Mouse (Mus musculus) ZHBTc4 (cell line): ENCODE data around the gene Ociad1.
"Not testable (repeated sequence)": the region's sequence is repeated elsewhere in the genome, so short reads cannot be mapped to it uniquely, and the experiment has no call there.

ENCODE experiments used
- DNase-seq: peaks from one replicate; pipeline ENCODE4 v3.0.0-alpha.2; 2011; ENCODE audit warnings: low read depth, low spot score

Gene Ociad1

DNA sequence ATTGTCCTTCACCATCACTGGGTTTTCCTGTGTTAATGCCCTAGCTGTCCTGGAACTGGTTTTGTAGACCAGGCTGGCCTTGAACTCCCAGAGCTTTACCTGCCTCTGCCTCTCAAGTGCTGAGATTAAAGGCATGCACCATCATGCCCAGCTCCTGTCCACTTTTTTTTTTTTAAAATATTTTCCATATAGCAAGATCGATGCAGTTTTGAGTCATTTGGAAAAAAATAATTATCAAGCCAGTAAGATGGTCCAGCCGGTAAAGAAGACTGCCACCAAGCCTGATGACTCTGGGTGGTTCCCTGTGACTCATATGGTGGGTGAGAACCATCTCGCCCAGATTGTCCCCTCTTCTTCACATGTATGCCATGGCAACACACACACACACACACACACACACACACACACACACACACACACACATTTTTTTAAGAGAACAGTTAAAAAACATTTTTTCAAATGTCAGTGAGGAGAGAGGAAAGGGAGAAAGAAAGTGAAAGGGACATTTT is 7.1 kb upstream of the Ociad1 start:
- no peak for DNase-seq

GRCm38 (mm10) chr5:73286603-73287002 is 6.0 kb upstream of the Ociad1 start:
- DNase-seq = no peak

DNA sequence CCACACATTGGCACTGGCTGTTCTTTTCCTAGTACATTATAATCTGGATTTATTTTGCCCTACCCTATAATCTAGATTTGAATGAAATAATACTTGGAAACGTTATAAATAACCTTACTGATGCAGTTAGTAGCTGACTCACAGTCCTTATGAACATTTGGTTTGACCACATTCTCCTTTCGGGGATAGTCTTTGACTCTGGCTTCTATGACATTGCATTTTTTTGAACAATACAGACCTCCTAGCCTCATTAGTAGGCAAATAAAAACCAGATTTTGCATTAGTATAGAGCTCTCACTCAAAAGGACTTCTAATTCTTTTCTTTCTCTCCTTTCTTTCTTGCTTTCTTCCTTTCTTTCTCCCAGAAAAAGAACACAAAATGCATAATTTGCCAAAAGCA is 2.7 kb upstream of the Ociad1 start:
- no peak for DNase-seq

DNA sequence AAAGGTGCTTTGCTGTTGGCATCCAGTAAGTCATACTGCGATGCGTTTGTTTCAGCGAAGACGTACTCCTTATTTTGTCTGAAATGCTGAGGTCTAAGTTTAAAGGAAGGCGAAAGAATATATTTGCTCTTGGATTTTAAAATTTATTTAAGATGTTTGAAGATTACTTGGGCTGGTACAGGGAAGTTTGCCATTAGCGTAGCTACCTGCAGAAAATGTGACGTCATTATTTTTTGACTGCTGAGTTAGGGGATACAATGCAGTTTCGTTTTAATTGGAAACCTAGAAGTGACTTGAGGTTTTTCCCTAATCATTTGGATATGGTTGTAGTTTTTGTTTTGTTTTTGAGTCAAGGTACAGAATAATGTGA is 859 bp downstream of the Ociad1 start:
- DNase-seq = no peak

GRCm38 (mm10) chr5:73295016-73295415 is 2.4 kb downstream of the Ociad1 start:
- no peak for DNase-seq

DNA sequence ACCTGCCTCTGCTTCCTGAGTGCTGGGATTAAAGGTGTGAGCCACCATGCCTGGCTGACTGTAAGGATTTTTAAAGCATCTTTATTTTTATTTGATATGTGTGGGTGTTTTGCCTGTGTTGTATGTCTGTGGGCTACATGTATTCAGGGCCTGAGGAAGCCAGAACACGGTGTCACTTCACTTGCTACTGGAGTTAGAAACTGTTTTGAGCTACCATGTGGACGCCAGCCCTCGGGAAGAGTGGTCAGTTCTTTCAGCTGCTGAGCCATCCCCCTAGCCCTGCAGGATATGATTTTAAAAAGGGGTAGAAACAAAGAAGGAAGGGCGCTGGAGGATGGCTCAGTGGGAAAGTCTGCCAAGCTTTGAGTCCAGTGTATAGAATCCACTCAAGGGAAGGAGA is 3.3 kb downstream of the Ociad1 start:
- DNase-seq = no peak

GRCm38 (mm10) chr5:73301601-73302307 is 9.2 kb downstream of the Ociad1 start:
- no peak for DNase-seq

GRCm38 (mm10) chr5:73304507-73304906 is 11.9 kb downstream of the Ociad1 start:
- DNase-seq = no peak

DNA sequence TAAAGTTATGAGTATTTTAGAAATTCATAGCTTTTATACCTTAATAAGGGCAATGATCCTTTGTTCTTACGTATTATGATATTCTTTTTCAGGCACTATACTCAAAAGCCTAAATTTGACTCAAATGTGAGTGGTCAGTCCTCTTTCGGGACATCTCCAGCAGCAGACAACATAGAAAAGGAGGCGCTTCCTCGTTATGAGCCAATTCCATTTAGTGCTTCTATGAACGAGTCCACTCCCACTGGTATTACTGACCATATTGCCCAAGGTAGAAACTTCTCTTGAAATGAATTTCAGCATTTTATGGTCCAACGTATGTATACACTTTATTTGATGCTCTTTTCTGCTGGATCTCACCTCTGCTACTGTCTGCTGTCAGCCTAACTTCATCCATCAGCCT is 13.9 kb downstream of the Ociad1 start:
- no peak for DNase-seq

DNA sequence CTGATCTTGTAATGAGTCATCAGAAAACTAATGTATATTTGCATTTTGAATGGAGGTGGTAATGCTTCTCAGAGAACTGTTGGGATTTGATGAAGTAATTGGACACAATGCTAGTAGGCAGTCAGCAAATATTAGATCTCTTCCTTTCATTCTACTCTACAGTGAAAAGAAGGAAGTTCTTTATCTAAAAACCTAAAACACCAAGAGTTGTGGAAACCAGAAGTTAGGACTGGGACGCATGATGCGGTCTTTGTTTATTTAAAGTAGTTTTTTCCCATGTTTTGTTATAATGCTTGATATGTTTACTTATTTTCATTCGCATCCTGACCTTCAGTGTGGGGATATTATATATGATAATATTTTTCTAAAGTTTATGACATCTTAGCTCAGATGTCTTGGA is 14.7 kb downstream of the Ociad1 start:
- DNase-seq = no peak

DNA sequence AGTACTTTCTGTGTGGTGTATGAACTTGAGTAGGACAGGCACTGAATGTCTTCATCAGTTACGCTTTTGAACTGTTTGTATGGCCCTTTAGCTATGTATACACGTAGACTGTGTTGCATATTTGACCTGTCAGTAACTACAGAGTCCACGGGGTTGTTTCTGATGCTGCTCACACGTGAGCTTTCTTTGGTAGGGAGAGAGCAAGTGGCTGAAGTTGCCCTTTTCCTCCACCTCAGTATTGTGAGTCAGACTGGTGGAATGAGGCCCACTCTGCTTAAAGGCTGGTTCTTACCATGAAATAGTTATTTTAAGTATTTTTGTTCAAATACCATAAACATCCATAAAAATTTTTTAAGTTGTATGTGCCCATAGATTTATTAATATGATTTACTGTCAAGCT is 16.9 kb downstream of the Ociad1 start:
- DNase-seq = no peak

DNA sequence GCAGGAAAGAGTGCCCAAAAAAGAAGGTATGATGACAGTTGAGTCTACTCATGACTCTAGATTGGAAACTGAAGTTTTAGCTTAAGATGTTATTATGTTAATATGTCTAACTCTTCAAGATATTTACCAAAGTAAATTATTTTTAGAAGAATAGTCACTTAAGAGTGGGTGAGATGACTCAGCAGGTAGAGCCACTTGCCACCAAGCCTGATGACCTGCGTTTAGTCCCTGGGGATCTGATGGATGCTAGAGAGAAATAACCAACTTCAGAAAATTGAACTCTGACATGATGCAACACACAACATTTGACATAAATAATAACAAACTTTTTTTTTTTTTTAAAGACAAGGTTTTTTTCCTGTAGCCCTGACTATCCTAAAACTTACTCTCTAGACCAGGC is 17.8 kb downstream of the Ociad1 start:
- DNase-seq = no peak

GRCm38 (mm10) chr5:73311458-73311857 is 18.9 kb downstream of the Ociad1 start:
- no peak for DNase-seq

DNA sequence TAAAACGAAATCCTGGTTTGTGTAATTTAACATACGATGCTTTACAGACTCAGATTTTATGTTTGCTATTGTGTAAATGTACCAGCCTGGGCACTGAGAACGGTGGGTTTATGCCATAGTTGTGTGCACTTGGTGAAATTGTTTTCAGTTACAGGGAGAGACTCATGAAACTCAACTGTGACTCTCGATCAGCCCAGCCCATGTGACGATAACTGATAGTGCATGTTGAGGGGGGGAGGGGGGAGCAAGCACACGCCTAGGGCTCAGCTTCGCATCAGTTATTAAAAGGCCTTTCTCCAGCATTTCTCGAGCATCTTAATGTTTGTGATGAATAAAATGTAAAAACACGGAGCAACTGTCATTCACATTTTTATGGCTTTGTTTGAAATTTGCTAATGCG is 21.0 kb downstream of the Ociad1 start:
- no peak for DNase-seq

DNA sequence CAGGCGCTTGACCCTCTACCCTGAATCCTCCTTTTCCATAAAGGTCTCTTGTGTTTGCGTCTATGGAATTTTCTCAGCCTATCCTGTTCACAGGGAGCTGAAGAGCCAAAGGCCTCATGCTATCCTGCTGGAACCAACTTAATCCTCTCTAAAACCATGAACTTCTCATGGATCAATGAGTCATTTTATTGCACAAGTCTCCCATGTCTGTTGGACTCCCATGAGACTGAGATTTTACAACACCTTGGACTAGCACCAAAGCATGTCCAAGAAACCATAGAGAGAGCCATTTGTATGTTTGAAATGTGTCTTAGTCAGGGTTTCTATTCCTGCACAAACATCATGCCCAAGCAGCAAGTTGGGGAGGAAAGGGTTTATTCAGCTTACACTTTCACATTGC is 22.1 kb downstream of the Ociad1 start:
- DNase-seq = no peak

DNA sequence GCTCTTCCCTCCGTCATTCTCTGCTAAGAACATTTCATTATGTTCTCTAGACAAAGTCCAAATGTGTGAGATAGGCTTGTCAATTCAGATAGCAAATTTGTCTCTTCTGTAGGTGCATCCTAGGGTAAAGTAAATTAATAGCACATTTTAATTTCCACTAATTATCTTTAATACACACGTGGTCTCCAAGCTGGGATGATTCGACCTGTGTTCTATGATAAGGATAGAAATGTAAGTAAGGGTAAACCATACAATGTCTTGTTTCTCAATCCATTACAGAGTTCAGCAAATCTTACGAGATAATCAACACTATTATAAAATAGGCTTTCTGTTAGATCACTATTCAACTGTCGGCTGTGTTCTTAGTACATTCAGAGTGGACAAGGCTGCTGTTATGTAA is 26.7 kb downstream of the Ociad1 start:
- no peak for DNase-seq

- not testable (repeated sequence) for DNase-seq
These were observed 30.1 kb downstream of the Ociad1 start for GRCm38 (mm10) chr5:73322684-73323083.

DNA sequence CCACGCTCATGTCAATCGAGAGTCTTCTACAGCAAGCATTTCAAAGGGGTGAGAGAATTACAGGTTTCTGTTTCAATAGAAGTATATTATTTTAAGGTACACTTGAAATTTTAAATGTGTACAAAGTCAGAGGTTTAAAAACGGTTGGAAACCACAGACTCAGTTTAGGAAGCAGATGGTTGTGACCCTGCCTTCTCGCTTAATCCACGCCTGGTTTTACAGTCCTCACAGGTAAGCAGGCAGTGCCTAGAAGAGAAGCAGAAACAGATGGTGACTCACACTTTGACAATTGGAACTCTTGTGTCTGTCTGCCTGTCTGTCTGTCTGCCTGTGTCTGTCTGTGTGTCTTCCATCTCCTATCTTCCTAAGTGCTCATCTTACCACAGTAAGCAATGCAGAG is 31.0 kb downstream of the Ociad1 start:
- DNase-seq = no peak

- no peak for DNase-seq
These were observed 32.1 kb downstream of the Ociad1 start for GRCm38 (mm10) chr5:73324526-73325170.

- no peak for DNase-seq
These were observed 38.4 kb downstream of the Ociad1 start for GRCm38 (mm10) chr5:73331002-73331401.

GRCm38 (mm10) chr5:73336448-73336847 is 43.9 kb downstream of the Ociad1 start:
- DNase-seq = no peak

DNA sequence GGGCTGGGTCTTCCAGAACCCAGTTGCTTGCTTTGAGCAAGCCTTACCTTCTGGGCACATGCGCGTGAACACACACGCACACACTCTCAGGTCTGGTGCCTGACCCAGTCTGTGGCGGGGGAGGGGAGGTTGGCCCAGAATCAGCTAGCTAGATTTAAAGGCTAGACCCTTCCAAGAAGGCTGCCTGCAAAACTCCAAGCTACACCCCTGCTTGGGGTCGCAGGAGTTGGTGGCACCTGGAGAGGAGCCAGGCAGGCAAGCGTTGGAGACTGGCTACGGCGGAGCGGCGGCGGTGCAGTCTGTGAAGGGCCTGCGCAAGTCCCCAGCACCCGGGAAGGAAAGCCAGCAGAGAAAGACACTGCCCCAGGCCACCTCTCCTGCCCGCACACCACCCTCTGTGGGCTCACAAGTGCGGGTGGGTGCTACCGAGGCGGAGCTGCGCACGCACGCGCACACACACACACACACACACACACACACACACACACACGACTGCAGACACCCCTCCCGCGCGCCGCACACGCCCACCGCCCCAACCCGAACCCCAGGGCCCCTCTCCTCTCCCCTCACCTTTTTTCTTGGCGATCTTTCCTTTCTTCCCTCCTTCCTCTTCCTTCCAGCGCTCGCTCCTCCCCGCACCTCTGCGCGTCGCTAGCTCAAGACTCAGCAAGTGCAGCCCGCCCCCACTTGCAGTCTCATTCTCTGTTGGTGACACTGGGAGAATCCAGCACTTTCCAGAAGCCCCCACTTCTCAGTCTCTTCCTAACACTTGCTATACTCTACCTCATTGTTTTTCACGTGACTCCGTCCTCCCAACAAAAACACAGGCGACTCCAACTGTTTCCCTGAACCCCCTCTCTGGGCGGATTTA is 45.6 kb downstream of the Ociad1 start:
- DNase-seq = peak; percentile 61

DNA sequence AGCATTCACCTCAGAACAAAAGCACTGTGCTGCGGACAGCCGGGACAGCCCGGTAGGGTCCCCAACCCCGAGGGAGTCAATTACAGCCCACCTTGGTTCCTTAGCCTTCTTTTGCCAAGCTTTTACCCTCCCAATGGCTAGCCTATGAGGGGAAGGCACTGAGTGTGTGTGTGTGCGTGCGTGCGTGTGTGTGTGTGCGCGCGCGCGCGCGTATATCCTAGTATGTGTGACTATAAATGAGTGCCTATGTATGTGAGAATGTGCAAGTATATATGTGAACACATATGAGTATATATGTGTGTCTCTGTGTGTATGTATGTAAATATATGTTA is 46.2 kb downstream of the Ociad1 start:
- DNase-seq = peak; percentile 36
